Mouse (Mus musculus) adrenal gland, postnatal 25 days (tissue): Measurements from ENCODE around the gene Ablim1. TPM values are rescaled to one million over a fixed set of nuclear protein-coding genes. Genes with fewer than 3 reads are reported as not detected.
A peak's percentile ranks its signal among the peaks of the same experiment; 100 is the strongest.

Source experiments
- DNase-seq: peaks from one replicate; pipeline ENCODE4 v3.0.0; 2021; ENCODE audit warnings: mixed read lengths
- total RNA-seq: library from RNA; stranded (reverse); gene quantifications from 2 replicates; pipeline ENCODE4 v1.2.3, GENCODE M21; 2021

The Ablim1 gene
- total RNA-seq, 1 experiment from 2014 or later = 35.6 TPM

- DNase-seq = no peak
Measured at GRCm38 (mm10) chr19:57124138-57124519, 190.6 kb downstream of the Ablim1 start.

GRCm38 (mm10) chr19:57123503-57124137 lies 191.1 kb downstream of the Ablim1 start:
- peak; percentile 44 for DNase-seq

- DNase-seq = no peak
Measured at GRCm38 (mm10) chr19:57122261-57122660, 192.5 kb downstream of the Ablim1 start.

DNA sequence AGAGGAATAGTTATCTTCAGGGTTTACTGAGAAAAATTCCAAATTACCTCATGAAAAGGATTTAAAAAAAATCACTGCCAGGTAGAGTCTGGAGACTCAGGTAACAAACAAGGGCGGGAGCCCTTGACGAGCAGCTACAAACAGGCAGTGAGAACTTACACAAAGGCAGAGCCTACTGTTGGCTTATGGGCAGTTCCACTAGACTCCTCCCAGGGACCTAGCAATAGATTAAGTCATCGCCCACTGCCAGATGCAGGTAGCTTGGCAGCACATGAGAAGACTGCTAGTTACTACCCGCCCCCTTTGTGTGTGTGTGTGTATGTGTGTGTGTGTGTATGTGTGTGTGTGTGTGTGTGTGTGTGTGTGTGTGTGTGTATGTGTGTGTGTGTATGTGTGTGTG lies 193.7 kb downstream of the Ablim1 start:
- no peak for DNase-seq

DNA sequence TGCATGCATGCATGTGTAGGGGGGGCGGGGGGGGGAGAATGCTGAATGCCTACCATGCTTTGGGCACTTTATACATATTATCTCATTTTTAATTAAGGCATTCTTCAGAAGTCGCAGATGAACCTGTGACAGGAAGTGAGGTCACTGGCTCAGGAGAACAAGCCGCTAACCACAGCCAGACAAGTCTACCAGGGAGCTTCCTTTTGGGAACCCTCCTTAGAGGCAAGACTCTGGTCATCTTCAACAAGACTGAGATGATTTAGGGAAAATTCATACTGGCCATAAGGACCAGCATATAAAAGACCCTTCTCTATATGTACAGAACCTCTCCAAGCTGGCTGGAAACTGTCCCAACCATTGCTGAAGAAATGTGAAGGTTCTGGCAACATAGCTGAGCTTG lies 195.1 kb downstream of the Ablim1 start:
- DNase-seq = no peak

DNA sequence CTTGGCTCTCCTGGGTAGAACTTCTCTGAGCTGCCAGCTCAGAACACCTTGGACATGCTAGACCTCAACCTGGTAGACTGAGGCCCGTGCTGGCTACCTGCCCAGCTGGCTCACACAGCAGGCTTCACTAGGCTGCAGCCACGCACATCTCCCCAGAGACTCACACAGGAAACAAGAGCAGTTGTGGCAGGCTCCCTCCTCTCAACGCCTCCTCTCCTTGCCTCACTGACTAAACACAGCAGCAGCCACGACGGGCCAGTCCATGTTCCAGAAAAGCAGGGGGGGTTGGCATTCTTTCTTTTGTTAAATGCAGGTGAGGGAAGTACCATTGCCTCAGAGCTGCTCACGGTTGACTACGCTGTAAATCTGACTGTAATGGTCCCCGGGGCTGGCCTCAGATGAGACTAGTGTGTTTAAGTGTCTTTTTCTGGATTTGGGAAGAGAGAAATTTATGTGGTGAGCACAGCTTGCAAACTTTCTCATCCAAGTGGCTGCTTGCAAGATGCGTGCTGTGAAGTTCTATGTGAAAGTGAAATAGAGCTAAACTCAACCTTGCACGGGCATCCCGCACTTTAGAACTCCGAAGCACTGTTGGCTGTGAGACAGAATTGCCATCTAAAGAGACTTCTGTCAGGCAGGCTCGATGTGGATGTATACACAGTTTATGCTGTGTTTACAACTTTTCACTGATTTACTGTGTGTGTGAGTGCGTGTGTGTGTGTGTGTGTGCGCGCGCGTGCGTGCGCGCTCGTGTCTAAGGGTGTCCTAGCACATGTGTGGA lies 195.7 kb downstream of the Ablim1 start:
- peak; percentile 33 for DNase-seq

DNA sequence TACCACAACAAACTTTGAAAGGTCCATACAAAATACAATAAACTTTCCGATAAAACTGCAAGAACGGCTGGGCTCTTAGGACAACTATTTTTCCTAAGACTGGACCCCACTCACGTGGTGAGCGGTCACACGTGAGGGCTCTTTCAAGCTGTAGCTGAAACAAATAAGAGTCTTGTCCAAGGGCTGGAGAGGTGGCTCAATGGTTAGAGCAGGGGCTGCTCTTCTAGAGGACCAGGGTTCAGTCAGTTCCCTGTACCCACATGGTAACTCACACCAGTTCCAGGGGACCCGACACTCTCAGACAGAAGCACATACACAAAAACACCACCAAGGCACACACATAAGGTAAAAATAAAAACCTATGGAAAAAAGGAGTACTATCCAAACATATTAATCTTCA lies 197.0 kb downstream of the Ablim1 start:
- no peak for DNase-seq

GRCm38 (mm10) chr19:57116871-57117501 lies 197.7 kb downstream of the Ablim1 start:
- DNase-seq = no peak

DNA sequence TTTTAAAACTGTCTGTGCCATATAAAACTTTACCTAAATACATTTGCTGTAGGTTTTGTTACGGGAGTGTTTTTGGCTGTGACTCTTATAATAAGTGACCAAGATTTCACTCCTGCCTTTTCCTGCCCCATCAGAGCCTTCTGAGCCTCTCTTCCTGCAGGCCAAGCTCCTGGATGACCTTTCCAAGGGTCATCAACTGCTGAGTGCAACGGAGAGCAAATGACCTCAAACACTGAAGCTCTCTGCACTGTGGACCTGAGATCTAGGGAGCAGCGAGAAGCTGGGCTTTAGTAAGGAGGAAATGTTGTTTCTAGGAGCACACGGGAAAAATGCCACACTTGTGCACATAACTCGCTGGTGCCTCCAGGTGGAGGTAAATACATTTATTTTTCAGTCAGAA lies 199.0 kb downstream of the Ablim1 start:
- no peak for DNase-seq

- no peak for DNase-seq
Measured at GRCm38 (mm10) chr19:57114951-57115350, 199.8 kb downstream of the Ablim1 start.

GRCm38 (mm10) chr19:57113975-57114374 lies 200.7 kb downstream of the Ablim1 start:
- no peak for DNase-seq

GRCm38 (mm10) chr19:57112816-57113406 lies 201.8 kb downstream of the Ablim1 start:
- no peak for DNase-seq

DNA sequence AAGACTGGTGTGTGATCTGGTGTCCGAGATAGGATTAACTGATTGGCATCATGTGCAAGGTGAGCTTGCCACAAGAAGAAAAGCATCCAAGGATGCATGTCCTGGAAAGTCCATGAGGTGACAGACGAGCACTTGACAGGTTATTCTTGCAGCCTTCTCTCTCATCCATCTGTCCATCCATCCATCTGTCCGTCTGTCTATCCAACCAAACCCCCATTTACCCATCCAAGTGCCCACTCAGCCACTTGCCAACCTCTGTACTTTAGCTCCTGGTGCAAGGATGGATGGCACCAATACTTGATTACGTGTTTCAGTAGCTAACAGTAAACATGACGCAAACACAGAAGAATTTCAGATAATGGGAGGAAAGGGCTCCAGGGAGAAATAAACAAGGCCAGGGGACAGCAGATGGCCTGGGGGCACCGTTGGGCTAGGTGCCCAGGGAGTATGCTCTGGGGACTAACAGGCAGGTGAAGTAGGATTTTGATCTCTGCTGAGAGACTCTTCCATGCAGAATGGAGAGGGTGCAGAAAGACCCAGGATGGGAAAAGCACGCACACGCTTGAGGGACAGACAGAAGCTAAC lies 202.4 kb downstream of the Ablim1 start:
- DNase-seq = no peak

DNA sequence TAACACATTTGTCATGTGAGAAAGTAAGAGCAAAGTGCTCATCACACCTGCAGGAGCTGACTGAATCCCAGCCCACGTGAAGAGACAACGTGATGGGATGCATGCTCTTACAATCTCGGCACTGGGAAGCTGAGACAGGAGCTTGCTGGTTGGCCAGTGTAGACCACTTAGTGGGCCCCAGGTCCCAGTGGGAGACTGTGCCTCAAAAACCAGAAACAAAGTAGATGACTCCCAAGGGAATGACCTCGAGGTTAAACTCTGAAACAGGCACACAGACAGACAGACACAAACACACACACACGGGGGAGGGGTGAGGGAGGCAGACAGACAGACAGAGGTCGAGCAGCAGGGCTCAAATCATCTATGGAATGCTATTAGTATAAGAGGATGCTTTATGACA lies 203.4 kb downstream of the Ablim1 start:
- no peak for DNase-seq

DNA sequence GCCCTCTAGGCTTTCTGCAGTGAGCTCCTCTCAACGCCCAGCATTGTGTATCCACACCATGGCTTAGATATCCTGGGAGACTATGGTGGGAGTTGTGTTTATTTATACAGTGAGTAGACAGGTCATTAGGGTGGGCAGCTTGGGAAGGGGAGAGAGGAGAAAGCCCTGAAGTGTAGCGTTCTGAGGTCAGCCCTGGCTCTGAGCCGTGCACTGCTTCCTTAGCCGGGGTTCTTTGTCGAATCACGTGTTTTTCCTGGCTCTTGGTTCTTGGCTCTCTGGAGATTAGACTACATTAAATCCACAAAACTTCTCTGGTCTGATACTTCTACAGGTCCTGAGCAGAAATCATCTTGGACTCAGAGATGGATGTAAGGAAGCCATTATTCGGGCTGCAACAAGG lies 205.1 kb downstream of the Ablim1 start:
- DNase-seq = no peak

DNA sequence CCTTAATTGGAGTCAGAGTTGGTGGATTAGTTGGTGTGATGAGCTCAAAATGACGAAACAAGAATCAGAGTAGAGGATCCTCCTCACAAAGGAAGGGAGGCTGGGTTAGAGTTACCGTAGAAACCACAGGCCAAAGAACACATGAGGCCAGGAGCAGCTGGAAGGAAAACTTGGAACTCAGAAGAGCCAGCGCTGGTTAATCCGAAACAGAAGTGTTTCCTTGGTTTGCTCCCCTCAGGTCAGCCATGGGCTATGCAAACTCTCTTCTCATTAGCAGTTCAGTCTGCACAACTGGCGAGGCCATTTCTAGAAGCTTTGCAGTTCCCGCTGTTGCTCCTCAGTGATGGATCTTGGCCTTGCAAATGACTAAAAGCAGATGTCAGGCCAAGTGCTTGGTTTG lies 208.2 kb downstream of the Ablim1 start:
- no peak for DNase-seq

- no peak for DNase-seq
Measured at GRCm38 (mm10) chr19:57106031-57106430, 208.7 kb downstream of the Ablim1 start.

DNA sequence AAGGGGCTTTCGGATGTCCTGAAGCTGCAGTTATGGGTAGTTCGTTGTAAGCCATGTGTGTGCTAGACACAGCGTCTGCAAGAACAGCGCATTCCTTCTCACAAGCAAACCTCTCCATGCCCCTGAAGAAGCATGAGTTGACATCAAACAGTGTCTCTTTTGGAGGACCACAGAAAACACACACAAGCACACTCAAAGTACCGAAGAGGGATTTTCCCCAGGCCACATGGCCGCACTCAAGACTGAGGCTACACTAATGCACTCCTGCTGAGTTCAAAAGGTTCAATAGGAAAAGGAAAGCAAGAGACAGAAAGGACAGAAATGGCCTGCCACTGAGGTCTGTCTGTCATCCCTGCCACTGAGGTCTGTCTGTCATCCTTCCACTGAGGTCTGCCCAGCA lies 209.6 kb downstream of the Ablim1 start:
- DNase-seq = no peak

DNA sequence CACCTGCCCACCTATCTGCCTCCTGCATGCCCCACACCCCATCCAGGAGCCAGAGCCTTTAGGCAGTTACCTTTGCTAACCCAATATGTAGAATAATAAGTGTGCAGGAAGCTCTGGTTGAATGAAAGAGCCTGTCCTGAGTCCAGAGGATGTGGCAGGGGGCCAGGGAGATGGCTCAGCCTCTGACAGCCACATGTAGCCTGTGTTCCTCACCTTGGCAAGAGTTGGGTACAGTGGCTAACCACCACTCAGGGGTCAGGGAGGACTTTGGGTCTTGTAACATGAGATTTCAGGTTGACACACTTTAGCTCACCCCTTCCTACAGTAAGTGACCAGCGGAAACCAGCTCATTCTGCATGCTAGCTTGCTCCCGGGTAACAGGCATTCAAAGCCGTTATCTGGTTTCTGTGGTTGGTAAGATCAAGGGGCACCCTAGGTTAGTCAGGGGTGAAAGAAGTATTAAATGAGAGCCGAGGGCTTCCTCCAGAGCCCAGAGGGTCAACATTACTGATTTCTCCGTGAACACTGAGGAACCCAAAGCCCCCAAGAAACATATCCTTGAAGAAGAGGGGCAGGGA lies 210.5 kb downstream of the Ablim1 start:
- DNase-seq = no peak

DNA sequence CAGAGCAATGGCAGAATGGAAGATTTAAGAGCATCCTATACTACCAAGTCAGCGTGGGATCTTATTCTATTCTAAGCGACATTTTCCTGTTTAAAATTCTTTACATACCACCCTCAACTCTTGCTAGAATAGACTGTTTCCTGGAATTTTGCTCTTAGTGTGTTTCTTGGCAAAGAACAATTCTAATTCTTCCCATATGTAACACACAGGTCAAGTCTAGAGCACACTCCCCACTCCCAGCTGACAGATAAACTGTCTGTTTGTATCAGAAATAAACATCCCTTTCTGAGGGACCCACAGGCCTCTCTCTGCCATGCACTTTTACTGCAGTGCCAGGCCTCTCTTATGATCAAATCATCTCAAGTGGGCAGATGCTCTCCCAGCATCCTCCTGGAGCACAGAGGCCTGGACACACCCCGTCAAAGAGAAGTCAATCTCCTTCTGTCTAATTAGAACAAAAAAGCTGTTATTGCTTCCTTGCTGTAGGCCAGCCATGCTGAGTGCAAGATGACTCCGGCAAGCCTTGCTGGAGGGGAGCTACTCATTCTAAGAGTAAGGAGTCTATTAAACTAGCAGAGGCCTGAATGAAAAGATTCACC lies 211.3 kb downstream of the Ablim1 start:
- DNase-seq = no peak

DNA sequence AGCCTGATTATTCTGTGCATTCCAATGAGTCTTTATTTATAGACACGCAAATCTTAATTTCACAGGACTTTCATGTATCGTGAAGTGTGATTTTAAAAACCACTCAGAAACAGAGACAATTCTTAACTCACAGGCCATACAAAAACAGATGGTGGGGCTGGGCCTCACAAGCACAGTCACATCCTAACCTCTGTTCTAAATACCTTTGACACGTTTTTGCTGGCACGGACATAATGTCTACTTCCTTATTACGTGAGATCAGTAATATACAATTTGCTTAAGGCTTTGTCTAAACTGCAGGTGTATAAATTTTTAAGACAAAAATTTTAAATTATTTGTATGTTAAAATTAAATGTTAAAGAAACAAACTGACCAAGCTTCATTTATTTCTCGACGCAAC lies 212.7 kb downstream of the Ablim1 start:
- no peak for DNase-seq
